Mouse (Mus musculus) ES-Bruce4 (cell line): ENCODE results near the gene Mfap3l. TPM values are rescaled to one million over a fixed set of nuclear protein-coding genes. Genes with fewer than 3 reads are reported as not detected.

Experiments
- H3K27ac ChIP-seq: 2 replicates; pipeline ENCODE4 v1.5.1; 2012; ENCODE audit warnings: low read length, inconsistent platforms; ENCODE audit not compliant: insufficient read depth
- H3K27me3 ChIP-seq: 2 replicates; pipeline ENCODE4 v1.6.1; 2012; ENCODE audit warnings: mild to moderate bottlenecking, low read length, inconsistent platforms; ENCODE audit not compliant: control insufficient read depth, poor library complexity, insufficient read depth, severe bottlenecking
- H3K36me3 ChIP-seq: 2 replicates; pipeline ENCODE4 v1.6.1; 2012; ENCODE audit warnings: inconsistent platforms, mild to moderate bottlenecking, low read length, moderate library complexity; ENCODE audit not compliant: control insufficient read depth, poor library complexity, insufficient read depth, severe bottlenecking
- H3K4me1 ChIP-seq: one replicate; pipeline ENCODE4 v1.8.1; 2011; ENCODE audit warnings: low read length; ENCODE audit not compliant: control insufficient read depth, insufficient read depth
- H3K4me3 ChIP-seq: 2 replicates; pipeline ENCODE4 v1.5.1; 2011; ENCODE audit warnings: low read depth, mild to moderate bottlenecking, low read length
- H3K9ac ChIP-seq: 2 replicates; pipeline ENCODE4 v1.6.1; 2012; ENCODE audit warnings: low read depth, mild to moderate bottlenecking, inconsistent platforms; ENCODE audit not compliant: poor library complexity, severe bottlenecking
- H3K9me3 ChIP-seq: replicated peaks from 2 replicates; pipeline ENCODE4 v1.6.1; 2012; ENCODE audit warnings: mild to moderate bottlenecking, low read length, inconsistent platforms; ENCODE audit not compliant: control insufficient read depth, poor library complexity, insufficient read depth, severe bottlenecking
- CTCF ChIP-seq: IDR thresholded peaks from one replicate; pipeline ENCODE4 v1.8.1; 2011; ENCODE audit warnings: low read depth, low read length
- EP300 ChIP-seq: IDR thresholded peaks from 2 replicates; pipeline ENCODE4 v1.6.1; 2011; ENCODE audit warnings: low read depth, low read length; ENCODE audit not compliant: insufficient read depth
- POLR2A ChIP-seq: IDR thresholded peaks from one replicate; pipeline ENCODE4 v1.8.1; 2011; ENCODE audit warnings: low read length; ENCODE audit not compliant: insufficient read depth
- polyA plus RNA-seq: library from polyadenylated mRNA; stranded (reverse); fragments of >200 nt; gene quantifications from 2 replicates; pipeline ENCODE4 v1.2.4, GENCODE M21; 2011; ENCODE audit warnings: low read depth; ENCODE audit not compliant: missing spikeins, insufficient read depth, insufficient read length

Gene Mfap3l
- polyA plus RNA-seq, 1 experiment, result 11.5 TPM

GRCm38 (mm10) chr8:60629059-60629458, 3.6 kb upstream of the Mfap3l start:
- TF ChIP-seq POLR2A, result no peak
- no peak for TF ChIP-seq EP300
- TF ChIP-seq CTCF, result no peak
- Histone ChIP-seq H3K27me3 (peaks cover 9% of the 10 kb centered on the region), H3K27ac (no peak overlapping the region), H3K4me1 (no peaks in the 10 kb centered on the region), H3K36me3 (no peaks in the 10 kb centered on the region), H3K4me3 (no peak overlapping the region), H3K9me3 (no peaks in the 10 kb centered on the region), H3K9ac (no peak overlapping the region)

DNA sequence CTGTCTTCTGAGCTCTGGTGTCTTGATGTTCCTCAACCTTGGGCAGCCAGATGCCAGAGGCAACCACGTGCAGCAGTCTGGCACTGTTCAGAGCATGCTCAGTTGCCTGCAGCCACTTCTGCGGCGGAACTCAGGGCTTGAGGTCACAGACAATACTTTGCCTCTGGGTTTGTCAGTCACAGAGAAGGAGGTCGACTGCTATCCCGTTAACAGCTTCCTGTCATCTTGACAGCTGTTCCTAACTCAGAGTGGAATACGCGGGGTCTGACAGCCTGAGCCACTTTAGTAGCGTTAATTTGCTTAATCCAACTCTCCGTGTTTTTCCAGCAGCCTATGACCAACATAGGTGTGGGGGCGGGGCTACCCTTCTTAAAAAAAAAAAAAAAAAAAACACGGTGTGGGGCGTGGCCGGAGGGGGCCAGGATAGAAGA, 1.1 kb upstream of the Mfap3l start:
- Histone ChIP-seq H3K27me3 (peaks cover 9% of the 10 kb centered on the region), H3K4me3 (peak overlapping the region; percentile 24), H3K36me3 (no peaks in the 10 kb centered on the region), H3K9me3 (0 out of 2 replicates have a peak, but pooled peaks cover 2% of the 10 kb centered on the region), H3K27ac (no peak overlapping the region), H3K9ac (no peak overlapping the region), H3K4me1 (no peaks in the 10 kb centered on the region)
- TF ChIP-seq EP300, result 0 out of 2 replicates have a peak, but pooled peaks have one; percentile 25
- no peak for TF ChIP-seq POLR2A
- TF ChIP-seq CTCF, result no peak

GRCm38 (mm10) chr8:60632933-60633655, 467 bp downstream of the Mfap3l start:
- TF ChIP-seq CTCF, result peak; percentile 0
- no peak for TF ChIP-seq POLR2A
- TF ChIP-seq EP300, result no peak
- peak overlapping the region; percentile 64 for H3K9ac ChIP-seq
- H3K4me3 ChIP-seq, result peak overlapping the region; percentile 77
- no peaks in the 10 kb centered on the region for H3K36me3 ChIP-seq
- no peak overlapping the region for H3K27ac ChIP-seq
- 0 out of 2 replicates have a peak, but pooled peaks cover 3% of the 10 kb centered on the region for H3K9me3 ChIP-seq
- no peaks in the 10 kb centered on the region for H3K4me1 ChIP-seq
- peaks cover 9% of the 10 kb centered on the region for H3K27me3 ChIP-seq

DNA sequence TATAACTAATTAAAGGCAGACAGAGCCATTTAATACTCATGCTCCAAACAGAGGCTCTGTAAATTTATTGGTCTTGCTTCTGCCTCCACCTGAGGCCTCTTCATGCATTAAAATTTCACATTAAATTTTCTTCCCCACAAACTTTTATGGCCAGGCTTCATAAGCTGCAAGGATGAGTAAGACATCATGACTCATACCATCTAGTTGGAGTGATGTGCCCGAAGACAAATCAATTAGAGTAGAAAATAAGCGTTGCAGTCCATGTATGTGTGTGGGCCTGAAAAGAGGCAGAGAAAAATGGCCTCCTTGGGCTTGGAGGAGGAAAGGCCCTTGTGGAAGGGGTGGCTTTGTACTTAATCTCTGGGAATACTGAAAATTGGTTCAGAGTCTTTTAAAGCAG, 2.3 kb downstream of the Mfap3l start:
- H3K4me1 ChIP-seq, result no peaks in the 10 kb centered on the region
- no peak for TF ChIP-seq CTCF
- no peak for TF ChIP-seq POLR2A
- TF ChIP-seq EP300, result no peak
- no peaks in the 10 kb centered on the region for H3K36me3 ChIP-seq
- no peak overlapping the region for H3K27ac ChIP-seq
- no peak overlapping the region for H3K4me3 ChIP-seq
- 0 out of 2 replicates have a peak, but pooled peaks cover 3% of the 10 kb centered on the region for H3K9me3 ChIP-seq
- H3K9ac ChIP-seq, result no peak overlapping the region
- H3K27me3 ChIP-seq, result peaks cover 4% of the 10 kb centered on the region

GRCm38 (mm10) chr8:60635846-60636245, 3.2 kb downstream of the Mfap3l start:
- TF ChIP-seq CTCF (no peak), EP300 (no peak), POLR2A (no peak)
- peaks cover 1% of the 10 kb centered on the region; the same call in 1 of the 2 replicates for H3K27me3 ChIP-seq
- H3K27ac ChIP-seq, result no peak overlapping the region

GRCm38 (mm10) chr8:60640046-60640445, 7.4 kb downstream of the Mfap3l start:
- no peaks in the 10 kb centered on the region for H3K27me3 ChIP-seq
- no peaks in the 10 kb centered on the region for H3K36me3 ChIP-seq
- H3K9ac ChIP-seq, result no peak overlapping the region
- no peak overlapping the region for H3K27ac ChIP-seq
- H3K4me1 ChIP-seq, result no peaks in the 10 kb centered on the region
- no peak for TF ChIP-seq POLR2A
- H3K9me3 ChIP-seq, result 0 out of 2 replicates have a peak, but pooled peaks cover 3% of the 10 kb centered on the region
- H3K4me3 ChIP-seq, result no peak overlapping the region

More at GRCm38 (mm10) chr8:60635846-60636245, 3.2 kb downstream of the Mfap3l start:
- Histone ChIP-seq H3K9me3 (0 out of 2 replicates have a peak, but pooled peaks cover 3% of the 10 kb centered on the region), H3K4me3 (no peak overlapping the region), H3K4me1 (no peaks in the 10 kb centered on the region), H3K9ac (no peak overlapping the region), H3K36me3 (no peaks in the 10 kb centered on the region)
